Mouse (Mus musculus) right cerebral cortex, postnatal 14 days (tissue): ENCODE data around the gene Scarb2.
"Not testable (repeated sequence)": the region's sequence is repeated elsewhere in the genome, so short reads cannot be mapped to it uniquely, and the experiment has no call there.

Experiments used
- DNase-seq: peaks from one replicate; pipeline ENCODE4 v3.0.0; 2022

Gene Scarb2

DNA sequence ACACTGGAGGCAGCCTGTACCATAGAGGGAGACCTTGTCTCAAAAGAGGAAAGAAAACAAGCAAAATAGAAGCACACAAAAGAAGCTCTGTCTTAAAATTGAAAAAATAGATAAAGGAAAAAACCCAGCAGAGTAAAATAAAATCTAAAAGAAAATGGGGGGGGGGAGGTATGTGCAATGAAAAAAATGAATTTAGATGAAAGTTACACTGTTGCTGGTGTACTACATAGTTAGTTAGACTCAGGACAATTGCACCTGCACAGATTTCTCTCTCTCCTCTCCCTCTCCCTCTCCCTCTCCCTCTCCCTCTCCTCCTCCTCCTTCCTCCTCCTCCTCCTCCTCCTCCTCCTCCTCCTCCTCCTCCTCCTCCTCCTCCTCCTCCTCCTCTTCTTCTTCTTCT lies at the start of gene Scarb2:
Gene Scarb2, minus strand, starts transcription at position 101 of the 400 bp plus-strand sequence.
- DNase-seq: no peak

DNA sequence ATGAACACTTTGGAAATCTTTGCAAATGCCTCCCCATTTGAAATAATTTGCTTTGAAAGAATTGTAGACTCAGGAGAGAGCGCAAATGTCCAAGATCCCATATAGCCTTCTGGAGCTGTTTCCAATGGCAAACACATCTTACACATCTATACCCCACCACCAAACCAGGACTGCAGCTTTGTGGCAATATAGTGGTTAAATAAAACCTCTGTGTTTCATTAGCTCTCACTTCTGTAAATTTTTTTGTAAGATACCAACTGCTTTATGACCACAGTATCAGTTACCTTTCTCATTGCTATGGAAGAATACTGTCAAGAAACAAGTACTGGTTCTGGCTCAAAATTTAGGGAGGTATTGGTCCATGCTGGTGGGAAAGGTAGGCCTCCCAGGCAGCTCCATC lies 49.3 kb upstream of the Scarb2 start:
- DNase-seq: no peak

DNA sequence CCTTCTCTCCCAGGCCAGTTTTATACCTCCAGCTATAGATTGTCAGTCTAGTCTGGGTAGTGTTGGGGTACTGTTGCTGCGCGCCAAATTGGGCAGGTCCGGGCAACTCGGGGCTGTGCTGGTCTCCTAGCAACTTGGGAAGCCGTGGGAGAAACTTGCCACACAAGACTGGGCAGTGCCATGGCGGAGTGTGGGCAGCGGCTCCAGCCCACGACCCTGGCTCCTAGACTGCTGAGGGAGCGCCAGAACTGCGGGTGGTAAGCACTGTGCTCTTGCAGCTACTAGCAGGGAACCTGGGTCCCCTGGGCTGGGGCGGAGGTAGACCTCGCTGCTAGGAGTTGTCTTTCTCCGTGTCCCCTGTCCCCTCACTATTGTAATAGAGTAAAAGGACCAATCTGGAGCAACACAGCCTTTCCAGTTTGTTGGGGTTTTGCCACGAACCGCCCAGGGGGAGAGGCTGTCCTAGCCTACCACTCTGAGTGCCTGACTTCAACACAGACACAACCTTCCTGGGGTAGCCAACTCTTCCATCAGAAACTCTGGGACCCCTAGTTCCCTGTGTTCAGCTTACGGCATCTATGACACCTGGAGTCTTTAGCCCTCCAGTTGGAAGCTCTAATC lies 48.4 kb upstream of the Scarb2 start, which contains the start of gene Fam47e:
Gene Fam47e, plus strand, starts transcription at position 179 of the 621 bp plus-strand sequence.
- peak; percentile 41 for DNase-seq

DNA sequence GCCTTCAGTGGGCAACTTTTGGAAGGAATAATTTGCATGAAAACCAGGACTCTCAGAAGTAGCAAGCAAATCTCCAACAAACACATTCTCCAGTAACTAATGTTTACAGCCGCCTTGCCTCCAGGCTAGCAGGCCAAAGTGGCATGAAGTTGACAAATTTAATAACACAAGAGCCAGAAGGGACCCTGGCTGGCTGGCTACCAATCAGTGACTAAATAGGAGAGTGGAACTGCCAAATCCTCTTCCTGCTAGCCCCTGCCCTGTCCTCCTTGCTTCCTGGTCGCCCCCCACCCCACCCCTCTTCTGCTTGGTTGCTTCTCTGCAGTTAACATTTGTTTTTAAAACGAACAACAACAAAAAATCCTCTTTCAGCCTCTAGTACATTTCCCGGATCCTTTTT lies 47.8 kb upstream of the Scarb2 start:
- DNase-seq: no peak

DNA sequence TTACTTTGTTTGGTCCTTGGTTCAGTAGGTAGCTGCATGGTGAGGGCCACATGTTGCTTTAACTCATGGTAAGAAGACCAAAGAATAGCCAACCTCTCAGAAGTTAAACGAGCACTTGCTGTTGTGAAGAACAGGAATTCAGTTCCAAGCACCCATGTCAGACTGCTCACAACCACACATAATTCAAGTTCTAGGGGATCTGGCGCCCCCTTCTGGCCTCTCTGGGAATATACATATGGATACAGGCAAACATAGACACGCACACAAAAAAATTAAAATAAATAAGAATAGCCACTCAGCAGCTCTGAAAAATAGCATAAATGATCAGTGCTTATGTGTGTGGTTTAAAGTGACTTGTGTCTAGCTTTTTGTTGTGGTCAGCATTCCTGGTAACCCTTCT lies 47.3 kb upstream of the Scarb2 start:
- peak; percentile 11 for DNase-seq

DNA sequence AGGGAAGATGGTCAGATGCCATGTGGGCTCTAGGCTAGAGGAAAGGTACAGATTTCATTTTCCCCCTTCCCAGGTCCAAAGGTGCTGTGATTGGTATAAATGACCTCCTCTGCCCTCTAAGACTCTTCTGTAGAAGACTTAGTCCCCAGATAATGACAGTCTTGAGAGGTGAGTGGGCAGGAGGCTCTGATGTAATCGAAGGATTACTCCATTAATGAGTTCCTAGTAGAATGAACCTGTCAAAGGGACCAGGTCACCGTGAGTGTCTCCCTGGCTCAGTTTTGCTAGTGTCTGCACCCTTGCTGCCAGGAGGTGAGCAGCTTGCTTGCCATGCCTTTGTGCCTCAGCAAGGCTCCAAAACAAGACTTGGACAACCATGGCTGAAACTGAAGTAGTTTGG lies 46.0 kb upstream of the Scarb2 start:
- no peak for DNase-seq

DNA sequence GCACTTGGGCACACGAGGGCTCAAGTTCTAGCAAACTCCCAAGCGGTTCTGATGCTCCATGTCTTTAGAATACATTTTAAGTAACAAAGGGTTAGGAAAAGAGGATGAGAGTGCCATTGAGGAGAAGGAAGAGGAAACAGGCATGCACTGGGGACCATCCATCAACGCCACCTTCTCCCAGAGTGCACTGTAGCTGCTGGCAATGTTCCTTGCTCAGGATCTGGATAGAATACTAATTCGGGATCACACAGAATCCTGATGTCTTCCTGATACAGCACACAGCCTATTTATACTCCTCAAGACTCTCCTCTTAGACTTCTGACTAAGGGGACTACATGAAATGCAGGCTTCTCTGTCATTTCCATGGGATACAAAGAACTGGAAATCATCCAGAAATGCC lies 33.1 kb upstream of the Scarb2 start:
- no peak for DNase-seq

DNA sequence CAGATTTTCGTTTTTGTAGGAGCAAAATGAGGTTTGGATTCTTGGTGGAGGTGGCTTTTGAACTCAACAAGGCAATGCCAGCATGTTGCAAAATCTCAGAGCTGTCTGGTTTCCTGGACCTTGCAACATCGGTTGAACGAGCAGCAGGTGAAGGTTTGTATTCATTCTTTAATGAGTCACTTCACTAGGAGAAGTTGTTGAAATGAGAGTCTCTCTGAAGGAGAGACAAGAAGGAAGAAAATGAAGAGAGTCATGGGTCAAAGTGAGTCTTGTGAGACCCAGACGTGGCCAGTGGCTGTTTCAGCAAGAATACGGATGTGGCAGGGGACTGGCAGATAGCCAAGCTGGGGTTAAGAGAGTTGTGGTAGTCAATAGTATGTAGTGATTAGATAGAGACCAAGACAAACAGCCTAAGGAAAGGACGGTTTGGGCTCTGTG lies 18.2 kb upstream of the Scarb2 start:
- peak; percentile 38 for DNase-seq

DNA sequence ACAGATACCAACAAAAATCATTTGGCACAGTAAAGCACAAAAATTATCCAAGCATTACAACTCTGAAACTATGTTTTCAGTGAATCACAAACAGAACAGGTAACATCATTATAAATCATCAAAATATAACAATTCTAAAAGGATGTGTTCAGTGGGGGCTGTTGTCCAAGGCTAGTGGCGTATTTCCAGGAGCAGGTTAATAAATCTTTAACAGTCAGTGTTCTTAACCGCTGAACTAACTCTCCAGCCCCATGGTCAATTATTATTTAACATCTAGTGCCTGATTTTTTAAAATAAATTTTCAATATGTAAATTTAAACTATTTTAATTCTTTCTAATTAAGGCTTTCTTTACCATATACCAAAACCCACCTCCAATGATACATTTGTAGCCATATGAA lies 14.5 kb upstream of the Scarb2 start:
- DNase-seq: not testable (repeated sequence)

DNA sequence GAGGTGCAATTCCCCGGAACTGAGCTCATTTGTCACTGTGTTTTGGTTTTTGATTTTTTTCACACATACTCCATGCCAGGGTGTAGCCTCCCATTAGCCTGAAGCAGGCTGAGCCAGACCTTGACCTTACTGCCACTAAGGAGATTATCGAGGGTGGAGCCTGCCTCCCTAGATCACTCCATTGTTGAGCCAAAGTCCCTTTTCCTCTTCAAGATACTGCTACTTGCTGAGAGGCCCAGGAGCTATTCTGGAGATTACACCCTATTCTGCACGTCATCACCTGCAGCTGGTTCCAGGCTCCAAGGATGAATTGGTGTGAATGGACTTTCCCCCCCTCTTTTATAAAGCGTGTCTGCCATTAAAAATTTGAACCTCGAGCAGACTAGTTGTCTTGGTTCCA lies 5.4 kb upstream of the Scarb2 start:
- no peak for DNase-seq

DNA sequence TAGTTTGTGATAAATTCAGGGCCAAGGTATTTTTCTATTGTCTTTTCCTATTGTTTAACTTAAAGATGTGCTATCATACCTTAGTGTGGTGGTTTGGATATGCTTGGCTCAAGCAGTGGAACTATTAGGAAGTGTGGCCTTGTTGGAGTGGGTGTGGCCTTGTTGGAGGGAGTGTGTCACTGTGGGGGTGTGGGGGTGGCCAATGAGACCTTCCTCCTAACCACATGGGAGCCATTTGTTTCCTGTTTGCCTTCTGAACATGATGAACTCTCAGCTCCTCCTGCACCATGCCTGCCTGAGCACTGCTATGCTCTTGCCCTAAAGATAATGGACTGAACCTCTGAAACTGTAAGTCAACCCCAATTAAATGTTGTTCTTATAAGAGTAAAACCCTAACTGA lies 4.6 kb upstream of the Scarb2 start:
- DNase-seq: no peak

DNA sequence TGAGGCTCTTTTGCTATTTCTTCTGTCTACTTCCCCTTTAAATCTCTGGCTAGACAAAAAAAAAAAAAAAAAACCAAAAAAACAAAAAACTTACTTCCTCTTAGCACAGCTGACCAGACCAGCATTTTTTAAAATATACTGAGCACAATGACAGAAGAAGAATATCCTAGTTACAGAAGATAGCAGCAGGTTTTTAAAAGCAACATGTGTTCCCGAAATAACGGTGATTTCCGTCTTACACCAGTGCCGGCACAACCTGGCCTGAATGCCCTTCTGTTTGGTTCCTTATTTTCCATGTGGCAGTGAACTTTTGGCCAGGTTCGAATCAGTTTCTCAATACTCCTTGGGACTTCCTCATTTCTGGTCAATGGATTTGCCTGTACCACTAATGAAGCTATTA lies 2.2 kb upstream of the Scarb2 start:
- no peak for DNase-seq

DNA sequence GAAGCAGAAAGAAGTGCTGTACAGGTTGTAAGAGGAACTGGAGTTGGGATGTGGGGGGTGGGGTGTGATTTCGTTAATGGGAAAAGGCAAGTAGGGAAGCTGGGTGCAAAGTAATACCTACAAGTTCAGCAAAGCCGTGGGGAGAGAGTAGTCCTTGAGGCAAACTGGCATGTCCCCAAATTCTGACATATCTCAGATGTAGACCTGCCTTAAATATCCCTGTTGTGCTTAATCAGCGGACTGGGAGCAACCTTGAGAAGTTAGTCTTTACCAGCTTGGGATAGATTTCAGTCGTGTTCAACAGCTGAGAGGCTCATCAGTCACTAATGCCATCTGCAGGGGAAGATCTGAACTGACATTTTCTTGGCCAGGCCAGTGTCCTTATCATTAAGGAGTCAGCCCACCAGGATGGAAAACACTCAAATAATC lies 318 bp downstream of the Scarb2 start:
- no peak for DNase-seq

DNA sequence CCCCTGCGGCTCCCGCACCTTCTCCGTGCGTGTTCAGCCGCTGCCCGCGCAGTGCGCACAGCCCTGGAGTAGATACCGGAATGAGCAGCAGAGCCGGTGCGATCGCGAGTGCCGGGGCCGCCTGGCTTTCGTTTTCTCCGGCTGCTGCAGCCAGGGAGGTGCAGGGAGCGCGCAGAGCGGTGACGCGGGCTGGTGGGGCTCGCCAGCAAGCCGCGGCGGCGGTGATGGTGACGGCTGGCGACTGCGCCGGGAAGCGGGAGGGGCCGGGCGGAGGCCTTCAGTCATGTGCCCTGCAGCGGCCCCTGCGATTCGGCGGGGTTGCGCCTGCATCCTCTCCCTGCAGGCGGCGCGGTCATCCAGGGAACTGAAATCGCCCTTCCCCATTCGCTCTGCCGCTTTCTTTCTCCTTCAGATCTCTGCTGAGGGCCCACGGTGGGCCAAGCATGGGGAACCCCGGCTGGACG lies 1.2 kb downstream of the Scarb2 start:
- DNase-seq: peak; percentile 98

DNA sequence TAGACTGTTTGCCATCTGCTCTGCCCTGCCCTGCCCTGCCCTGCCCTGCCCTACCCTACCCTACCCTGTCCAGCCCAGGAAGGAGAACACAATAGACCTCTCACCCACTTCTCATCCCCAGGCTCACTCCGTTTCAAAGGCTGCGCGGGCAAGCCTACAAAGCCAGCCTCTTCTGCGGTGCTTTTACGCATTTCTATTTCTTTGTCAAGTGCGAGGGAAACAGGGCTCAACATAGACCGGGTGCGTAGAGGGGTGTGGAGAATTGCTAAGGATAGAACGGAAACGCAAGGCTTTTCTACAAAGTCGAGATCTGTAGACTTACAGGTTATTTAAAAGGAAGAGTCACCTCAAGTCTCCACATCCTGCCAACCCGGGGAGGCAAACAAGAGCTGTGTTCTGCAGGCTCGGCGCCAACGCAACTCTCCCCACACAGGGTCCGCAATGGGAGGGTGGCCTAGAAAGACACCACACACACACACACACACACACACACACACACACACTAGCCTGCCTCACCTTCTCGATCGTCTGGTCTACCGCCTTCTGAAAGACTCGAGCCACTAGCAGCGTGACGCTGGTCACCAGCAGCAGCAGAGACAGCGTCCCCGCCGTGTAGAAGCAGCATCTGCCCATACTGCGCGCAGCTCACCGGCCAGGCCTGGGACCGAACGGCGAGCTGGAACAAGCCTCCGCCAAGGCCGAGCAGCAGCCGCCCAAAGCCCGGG lies 1.8 kb downstream of the Scarb2 start:
- DNase-seq: no peak

DNA sequence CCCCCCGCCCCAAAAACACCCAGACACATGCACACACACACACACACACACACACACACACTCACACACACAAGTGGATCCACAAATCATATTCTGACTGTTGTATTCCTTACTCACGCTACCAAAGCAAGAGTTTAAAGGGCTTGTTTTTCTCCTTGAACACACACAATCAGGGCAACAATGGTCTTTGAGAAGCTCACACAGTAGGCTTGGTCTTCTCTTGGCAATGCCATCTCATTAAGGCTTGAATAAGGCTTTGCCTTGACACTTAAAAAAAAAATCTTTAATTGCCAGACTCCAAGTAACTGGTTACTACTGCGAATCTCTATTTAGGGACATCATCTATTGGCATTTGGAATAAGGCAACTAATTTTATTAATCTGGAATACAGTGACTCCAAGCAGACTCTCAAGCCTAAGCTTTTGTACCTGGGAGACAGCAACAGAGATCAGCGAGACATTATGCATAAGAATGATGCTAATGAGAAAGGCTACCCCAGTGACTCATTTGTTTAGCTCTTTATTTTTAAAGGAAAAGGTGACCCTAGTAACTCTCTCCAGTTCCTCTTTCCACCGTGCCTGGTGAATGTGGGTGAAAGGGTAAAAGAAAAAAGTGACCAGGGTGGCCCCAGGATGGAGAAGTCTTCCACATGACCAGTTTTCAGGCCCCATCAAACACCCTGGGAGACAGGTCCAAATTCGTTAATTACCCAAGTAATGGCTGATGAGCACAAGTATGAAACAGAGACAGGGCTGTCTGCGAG lies 2.6 kb downstream of the Scarb2 start:
- no peak for DNase-seq

DNA sequence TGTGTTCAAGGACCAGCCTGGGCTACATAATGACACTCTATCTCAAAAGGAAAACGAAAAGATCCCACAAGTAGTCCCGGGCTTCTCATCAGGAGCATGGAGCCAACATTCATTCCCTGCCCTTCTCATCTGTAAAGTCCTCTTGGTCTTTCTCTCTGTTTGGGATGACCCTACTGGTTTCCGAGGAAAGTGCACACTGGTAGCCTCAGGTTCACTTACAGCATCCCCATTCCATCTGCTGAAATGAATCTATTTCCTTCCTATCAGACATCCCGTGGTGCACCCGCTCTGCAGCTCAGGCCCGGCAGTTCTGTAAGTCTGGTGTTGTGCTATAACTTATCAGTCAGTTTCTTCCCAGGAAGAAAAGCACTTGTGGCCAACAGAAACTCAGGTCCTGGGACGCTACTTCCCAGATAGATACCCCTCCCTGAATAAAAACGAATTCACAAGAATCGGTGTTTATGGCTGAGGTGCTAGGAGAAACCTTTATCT lies 3.2 kb downstream of the Scarb2 start:
- DNase-seq: no peak

DNA sequence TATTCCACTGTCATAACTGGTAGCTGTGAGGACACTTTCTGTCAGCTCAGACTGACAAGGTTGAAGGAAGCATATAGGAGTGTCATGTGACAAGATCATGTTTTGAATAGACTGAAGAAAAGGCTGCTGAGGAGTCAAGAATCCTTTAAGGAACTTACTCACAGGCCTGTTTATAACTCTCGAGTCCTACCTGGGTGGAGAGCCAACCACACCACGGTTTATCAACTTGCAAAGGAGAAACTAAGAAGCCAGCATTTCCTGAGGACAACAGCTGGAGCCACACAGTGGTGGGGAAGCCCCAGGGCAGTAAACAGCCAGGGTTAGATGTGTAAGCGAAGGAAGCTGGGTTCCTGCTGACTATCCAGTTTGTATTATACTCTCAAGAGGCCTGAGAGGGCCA lies 7.3 kb downstream of the Scarb2 start:
- DNase-seq: no peak

DNA sequence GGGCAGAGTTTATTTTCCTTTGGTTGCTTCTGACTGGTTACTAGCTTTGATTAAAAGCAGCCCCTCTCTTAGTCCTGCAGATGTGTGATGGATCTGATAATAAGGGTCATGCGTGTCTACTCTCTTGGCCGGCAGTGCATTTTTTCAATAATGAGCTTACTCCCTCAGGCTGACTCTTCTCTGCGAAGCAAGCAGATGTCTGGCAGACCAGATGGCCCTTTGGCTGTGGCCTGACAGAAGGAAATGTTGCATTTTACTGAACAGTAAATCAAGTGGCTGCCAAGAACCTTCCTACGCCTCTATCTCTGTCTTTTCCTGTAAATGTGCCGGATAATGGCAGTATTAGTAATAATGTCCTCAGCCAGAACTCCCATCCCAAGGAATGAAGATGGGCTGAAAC lies 8.0 kb downstream of the Scarb2 start:
- no peak for DNase-seq

DNA sequence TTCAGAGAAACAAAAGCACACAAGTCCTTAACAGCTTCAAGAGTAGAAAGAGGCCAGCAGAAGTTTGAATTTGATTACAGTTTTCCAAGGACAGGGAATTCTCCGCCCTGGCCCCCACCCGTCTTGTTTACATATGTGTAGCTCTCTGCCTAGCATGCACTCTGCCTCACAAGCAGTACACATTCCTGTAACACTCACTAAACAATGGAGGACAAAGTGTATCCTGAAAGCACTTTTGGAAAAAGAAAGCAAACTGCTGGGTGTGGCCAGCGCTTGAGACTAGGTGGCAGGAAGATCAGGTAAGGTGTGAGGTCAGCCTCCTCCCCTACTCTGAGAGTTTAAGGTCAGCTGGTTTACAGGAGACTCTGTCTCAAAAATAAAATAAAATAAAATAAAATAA lies 8.4 kb downstream of the Scarb2 start:
- no peak for DNase-seq

DNA sequence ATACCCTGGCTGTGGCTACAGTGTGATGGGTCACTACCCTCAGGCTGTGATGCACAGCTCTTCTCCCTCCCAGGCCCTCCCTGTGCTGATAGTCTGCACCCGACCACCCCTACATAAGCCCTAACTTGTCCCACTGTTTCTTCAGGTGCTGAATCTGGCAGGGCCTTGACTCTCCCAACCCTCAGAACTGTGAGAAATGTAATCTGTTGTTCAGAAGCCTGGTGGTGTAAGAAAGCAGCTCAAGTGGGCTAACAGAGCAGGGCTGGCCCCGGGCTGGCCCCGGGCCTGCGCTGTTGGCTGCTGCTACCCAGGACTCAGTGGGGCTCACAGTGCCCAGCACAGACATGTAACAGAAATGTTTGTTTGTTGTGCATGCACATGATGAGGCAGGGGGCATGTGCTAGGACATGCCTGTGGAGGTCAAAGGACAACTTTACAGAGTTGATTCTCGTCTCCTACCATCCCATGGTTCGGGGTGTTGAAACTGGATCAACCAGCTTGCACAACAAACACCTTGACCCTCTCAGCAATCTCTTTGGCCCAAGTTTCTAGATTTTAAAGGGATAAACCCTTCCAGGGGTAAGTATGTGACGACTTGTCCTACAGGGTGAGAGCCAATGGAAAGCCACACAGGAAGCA lies 10.7 kb downstream of the Scarb2 start:
- DNase-seq: no peak

DNA sequence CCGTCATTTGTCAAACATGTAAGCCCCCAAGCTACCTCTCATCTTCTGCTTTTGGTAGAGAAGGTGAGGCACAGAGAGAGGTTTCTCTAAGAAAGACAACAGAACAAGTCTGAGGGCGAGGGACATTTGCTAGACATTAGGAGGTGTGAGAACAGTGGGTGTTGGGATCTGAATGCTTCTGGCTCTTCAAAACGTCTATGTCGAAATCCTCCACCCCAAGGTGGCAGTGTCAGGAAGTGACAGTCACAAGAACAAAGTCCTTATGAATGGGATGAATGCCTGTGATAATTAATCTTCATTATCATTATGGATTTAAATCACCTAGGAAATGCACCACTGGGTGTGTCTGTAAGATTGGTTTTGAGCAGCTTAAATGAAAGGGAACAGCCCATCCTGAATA lies 11.3 kb downstream of the Scarb2 start:
- no peak for DNase-seq

DNA sequence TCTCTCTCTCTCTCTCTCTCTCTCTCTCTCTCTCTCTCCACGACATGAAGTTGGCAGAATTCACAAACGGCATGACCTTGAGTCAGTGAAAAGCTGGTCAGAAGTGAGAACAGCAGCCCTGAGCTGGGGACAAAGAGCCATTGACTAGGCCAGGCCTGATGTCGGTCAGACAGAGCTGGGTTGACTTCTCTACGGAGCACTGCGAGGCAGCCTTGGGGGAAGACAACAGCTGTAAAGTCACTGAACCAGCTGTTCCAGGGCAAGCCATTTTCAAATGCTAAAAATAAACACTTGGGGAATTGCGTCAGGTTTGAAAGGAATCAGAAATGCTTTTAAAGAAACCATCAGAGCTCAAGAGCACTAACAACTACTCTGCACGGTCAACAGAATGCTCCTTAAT lies 13.2 kb downstream of the Scarb2 start:
- DNase-seq: no peak
